Mouse (Mus musculus) stomach, embryonic 16.5 days (tissue): ENCODE data around the gene Frmd4b. TPM values are rescaled to one million over a fixed set of nuclear protein-coding genes. Genes with fewer than 3 reads are reported as not detected.

Experiments used
- ATAC-seq: fragments of 200-750 bp; cut with Nextera tagmentation; 2 replicates; pipeline ENCODE4 v1.8.0; 2017; ENCODE audit warnings: moderate number of reproducible peaks, moderate TSS enrichment; ENCODE audit not compliant: insufficient read depth, low FRiP score
- H3K27ac ChIP-seq: fragments of 300-500 bp; sonication (generic); 2 replicates; pipeline ENCODE4 v1.5.1; 2014; ENCODE audit warnings: low read length
- H3K27me3 ChIP-seq: fragments of 300-500 bp; sonication (generic); 2 replicates; pipeline ENCODE4 v1.6.1; 2014; ENCODE audit warnings: low read length, control low read depth, mixed read lengths; ENCODE audit not compliant: control insufficient read depth, insufficient read depth
- H3K36me3 ChIP-seq: fragments of 300-500 bp; sonication (generic); 2 replicates; pipeline ENCODE4 v1.6.1; 2014; ENCODE audit warnings: low read length; ENCODE audit not compliant: control insufficient read depth, insufficient read depth
- H3K4me1 ChIP-seq: fragments of 300-500 bp; sonication (generic); 2 replicates; pipeline ENCODE4 v1.6.1; 2014; ENCODE audit warnings: low read length, control low read depth, mixed read lengths; ENCODE audit not compliant: control insufficient read depth, insufficient read depth
- H3K4me2 ChIP-seq: fragments of 300-500 bp; sonication (generic); 2 replicates; pipeline ENCODE4 v1.6.1; 2014; ENCODE audit warnings: low read depth, low read length, mixed read lengths
- H3K4me3 ChIP-seq: fragments of 300-500 bp; sonication (generic); replicated peaks from 2 replicates; pipeline ENCODE4 v1.5.1; 2014; ENCODE audit warnings: mild to moderate bottlenecking, low read length
- H3K9ac ChIP-seq: fragments of 300-500 bp; sonication (generic); 2 replicates; pipeline ENCODE4 v1.6.1; 2014; ENCODE audit warnings: low read length
- H3K9me3 ChIP-seq: fragments of 300-500 bp; sonication (generic); replicated peaks from 2 replicates; pipeline ENCODE4 v1.6.1; 2016; ENCODE audit warnings: low read length, control low read depth; ENCODE audit not compliant: control insufficient read depth
- WGBS: fragments of 180-500 bp; shearing (Covaris S2); extraction: QIAGEN DNeasy Blood & Tissue Kit; methylation state at CpG from one replicate; pipeline ENCODE4 v1.1.7; 2014; 5-methylcytosine and 5-hydroxymethylcytosine counted together
- polyA plus RNA-seq: library from polyadenylated mRNA; unstranded; fragments of >200 nt; fragmentation: Nextera tagmentation; extraction: Ambion mirVana; gene quantifications from 2 replicates; pipeline ENCODE4 v1.2.1, GENCODE M21; 2015

Gene Frmd4b
- polyA plus RNA-seq, 1 experiment from 2014 or later = 17.5 TPM

DNA sequence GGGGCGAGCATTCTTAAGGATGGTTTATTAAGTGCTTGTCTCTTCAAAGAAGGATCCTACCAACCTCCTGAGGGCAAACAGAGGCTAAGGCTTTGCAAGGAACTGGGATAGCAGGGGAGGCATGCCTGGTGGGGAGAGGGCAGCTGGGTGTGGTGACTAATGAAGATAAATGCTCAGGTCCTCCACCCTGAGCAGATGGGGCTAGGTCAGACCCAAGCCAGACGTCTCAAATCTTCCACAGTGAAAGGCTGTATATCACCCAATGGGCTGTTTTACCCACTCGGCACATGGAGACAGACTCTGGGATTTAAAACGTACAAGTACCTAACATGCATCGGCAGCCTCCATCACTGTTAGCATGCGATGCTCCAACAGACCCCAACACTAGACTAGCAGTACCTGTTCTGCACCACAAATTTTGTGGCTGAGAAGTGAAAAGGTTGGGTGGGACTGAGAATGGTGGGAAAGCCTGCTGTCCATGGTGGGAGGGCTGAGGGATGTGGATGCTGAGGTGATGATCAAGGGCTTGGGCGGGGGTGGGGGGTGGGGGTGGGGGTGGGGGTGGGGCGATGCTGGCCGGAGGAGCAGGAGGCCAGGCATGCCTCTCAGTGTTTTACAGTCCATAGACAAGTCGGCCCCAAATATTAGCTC lies 214.4 kb downstream of the Frmd4b start:
- no peak for ATAC-seq

GRCm38 (mm10) chr6:97400446-97400845 lies 216.9 kb downstream of the Frmd4b start:
- no peak overlapping the region for H3K27ac ChIP-seq
- peaks cover 13% of the 10 kb centered on the region for H3K4me1 ChIP-seq
- H3K36me3 ChIP-seq = no peaks in the 10 kb centered on the region
- H3K4me2 ChIP-seq = no peak overlapping the region
- WGBS = 92% methylated on average over 6 of the region's 6 CpGs
- H3K9me3 ChIP-seq = no peaks in the 10 kb centered on the region
- no peak overlapping the region for H3K9ac ChIP-seq
- no peaks in the 10 kb centered on the region for H3K27me3 ChIP-seq
- no peak overlapping the region for H3K4me3 ChIP-seq
- ATAC-seq = no peak

More for the DNA sequence above, 214.4 kb downstream of the Frmd4b start:
- WGBS = 50% methylated on average over 10 of the region's 10 CpGs
- Histone ChIP-seq H3K4me2 (no peak overlapping the region), H3K27me3 (no peaks in the 10 kb centered on the region), H3K36me3 (no peaks in the 10 kb centered on the region), H3K27ac (no peak overlapping the region), H3K9me3 (no peaks in the 10 kb centered on the region), H3K9ac (no peak overlapping the region), H3K4me1 (no peaks in the 10 kb centered on the region), H3K4me3 (no peak overlapping the region)

GRCm38 (mm10) chr6:97397935-97398334 lies 219.4 kb downstream of the Frmd4b start:
- Histone ChIP-seq H3K9me3 (no peaks in the 10 kb centered on the region), H3K4me3 (no peak overlapping the region), H3K4me2 (no peak overlapping the region), H3K27me3 (no peaks in the 10 kb centered on the region), H3K27ac (no peak overlapping the region), H3K36me3 (no peaks in the 10 kb centered on the region), H3K9ac (no peak overlapping the region), H3K4me1 (peaks cover 17% of the 10 kb centered on the region)
- 81% methylated on average over 4 of the region's 4 CpGs for WGBS
- ATAC-seq = no peak

GRCm38 (mm10) chr6:97396957-97397354 lies 220.4 kb downstream of the Frmd4b start:
- H3K4me2 ChIP-seq = no peak overlapping the region
- no peaks in the 10 kb centered on the region for H3K9me3 ChIP-seq
- no peak for ATAC-seq
- no peak overlapping the region for H3K4me3 ChIP-seq
- no peaks in the 10 kb centered on the region for H3K36me3 ChIP-seq
- no peaks in the 10 kb centered on the region for H3K27me3 ChIP-seq
- WGBS = 68% methylated on average over 3 of the region's 3 CpGs
- no peak overlapping the region for H3K9ac ChIP-seq
- peaks cover 17% of the 10 kb centered on the region for H3K4me1 ChIP-seq
- no peak overlapping the region for H3K27ac ChIP-seq

DNA sequence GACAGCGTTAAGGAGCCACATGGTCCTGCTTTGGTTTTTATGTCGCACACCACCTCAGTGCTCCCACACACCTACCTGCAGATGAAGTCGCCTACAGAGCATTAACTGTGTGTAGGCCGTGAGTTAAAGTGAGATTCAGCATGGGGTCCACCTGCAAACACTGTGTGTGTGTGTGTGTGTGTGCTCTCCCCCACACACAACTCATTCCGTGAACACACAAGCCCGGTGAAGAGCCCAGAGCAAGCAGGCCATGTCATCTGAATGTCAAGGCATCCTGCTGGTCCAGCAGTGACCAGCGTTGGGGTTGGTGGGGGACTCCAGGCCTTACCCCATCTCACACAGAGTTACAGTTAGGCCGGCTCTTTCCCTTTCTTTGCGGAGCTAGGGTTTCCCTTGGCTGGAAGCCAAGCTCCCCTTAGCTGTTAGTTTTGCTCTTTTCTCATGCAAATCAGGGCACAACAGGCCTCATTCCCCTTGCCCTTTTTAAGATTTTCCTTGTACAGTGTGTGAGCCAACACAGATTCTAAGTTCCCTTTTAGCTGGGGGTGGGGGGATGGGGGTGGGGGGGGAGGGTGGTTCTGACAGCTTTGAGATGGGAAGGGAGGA lies 220.9 kb downstream of the Frmd4b start:
- H3K4me2 ChIP-seq = no peak overlapping the region
- H3K4me1 ChIP-seq = peaks cover 17% of the 10 kb centered on the region
- WGBS = 36% methylated on average over 9 of the region's 9 CpGs
- H3K9me3 ChIP-seq = no peaks in the 10 kb centered on the region
- 0 out of 2 replicates have a peak overlapping the region, but pooled peaks have one; percentile 16 for H3K27ac ChIP-seq
- peak overlapping the region; percentile 29; the same call in 1 of the 2 replicates for H3K9ac ChIP-seq
- no peaks in the 10 kb centered on the region for H3K36me3 ChIP-seq
- ATAC-seq = peak; percentile 56; the same call in 1 of the 2 replicates
- no peaks in the 10 kb centered on the region for H3K27me3 ChIP-seq
- H3K4me3 ChIP-seq = no peak overlapping the region

DNA sequence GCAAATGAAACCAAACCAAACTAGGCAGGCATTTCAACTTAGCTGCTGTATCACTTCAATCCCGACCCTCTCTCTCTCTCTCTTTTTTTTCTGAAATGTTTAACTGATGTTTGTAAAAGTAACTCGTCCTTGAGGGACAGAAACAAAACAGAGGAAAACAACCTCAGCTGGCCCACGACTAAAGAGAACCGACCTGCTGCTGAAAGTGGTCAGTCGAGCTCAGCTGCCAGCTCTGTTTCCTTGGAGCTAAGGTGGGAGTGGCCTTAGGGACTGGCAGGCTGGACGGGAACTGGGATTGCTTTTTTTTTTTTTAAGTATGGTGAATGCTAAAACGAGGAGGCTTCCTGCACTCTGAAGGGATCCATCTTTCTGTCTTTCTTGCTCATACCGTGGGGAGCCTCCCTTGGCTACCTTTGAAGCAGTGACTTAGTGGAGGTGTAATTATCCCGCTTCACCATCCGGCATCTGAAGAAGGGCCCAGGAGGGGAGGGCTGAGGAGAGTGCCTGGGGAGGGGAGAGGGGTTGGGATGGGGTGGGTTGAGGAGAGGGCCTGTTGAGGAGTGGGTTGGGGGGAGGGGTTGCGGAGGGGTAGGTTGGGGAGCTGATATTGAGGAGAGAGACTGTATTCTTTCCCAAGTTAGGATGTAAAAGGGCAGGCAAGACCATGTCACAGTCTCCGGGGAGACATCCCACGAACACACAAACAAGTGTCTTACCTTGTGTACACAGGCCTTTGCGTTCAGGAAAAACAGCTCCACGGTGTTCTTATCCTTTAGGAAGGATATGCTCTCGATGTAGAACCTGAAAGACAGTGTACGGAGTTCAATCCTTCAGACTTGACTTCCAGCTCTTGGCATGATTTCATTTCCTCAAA lies 221.6 kb downstream of the Frmd4b start:
- no peaks in the 10 kb centered on the region for H3K9me3 ChIP-seq
- WGBS = 27% methylated on average over 17 of the region's 17 CpGs
- peak overlapping the region; percentile 16; the same call in 1 of the 2 replicates for H3K27ac ChIP-seq
- 0 out of 2 replicates have a peak overlapping the region, but pooled peaks have one; percentile 5 for H3K4me3 ChIP-seq
- peak overlapping the region; percentile 9; the same call in 1 of the 2 replicates for H3K9ac ChIP-seq
- ATAC-seq = peak; percentile 72; the same call in 1 of the 2 replicates
- H3K4me2 ChIP-seq = peak overlapping the region; percentile 28; the same call in 1 of the 2 replicates
- H3K27me3 ChIP-seq = no peaks in the 10 kb centered on the region
- H3K36me3 ChIP-seq = no peaks in the 10 kb centered on the region
- H3K4me1 ChIP-seq = peaks cover 17% of the 10 kb centered on the region

DNA sequence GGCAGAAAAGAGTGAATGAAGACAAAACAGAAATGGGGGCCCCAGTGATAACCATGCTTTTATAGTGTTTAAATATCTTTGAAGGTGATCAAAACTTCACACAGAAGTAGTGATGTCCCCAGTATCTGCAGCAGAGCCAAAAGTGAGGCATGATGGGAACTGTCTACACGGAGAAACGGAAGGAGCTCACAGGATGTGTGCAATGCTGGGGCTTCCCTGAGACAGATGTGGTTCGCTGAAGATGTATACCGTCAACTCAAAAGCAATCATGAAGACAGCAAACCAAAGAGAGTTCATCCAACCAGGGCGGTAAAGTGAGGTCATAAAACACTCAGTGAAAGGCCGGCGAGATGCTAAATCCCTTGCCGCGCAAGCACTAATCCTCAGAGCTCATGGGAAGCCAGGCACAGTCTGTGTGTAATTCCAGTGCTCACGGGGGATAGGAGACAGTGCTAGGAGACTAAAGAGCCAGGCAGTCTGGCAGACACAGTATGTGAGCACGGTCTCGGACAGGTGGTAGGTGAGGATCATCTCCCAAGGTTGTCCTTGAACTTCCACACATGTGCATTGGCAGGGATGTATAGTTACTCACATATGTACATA lies 222.8 kb downstream of the Frmd4b start:
- Histone ChIP-seq H3K4me3 (no peak overlapping the region), H3K27ac (no peak overlapping the region), H3K36me3 (no peaks in the 10 kb centered on the region), H3K9ac (no peak overlapping the region), H3K4me2 (no peak overlapping the region), H3K9me3 (no peaks in the 10 kb centered on the region), H3K27me3 (no peaks in the 10 kb centered on the region), H3K4me1 (peaks cover 17% of the 10 kb centered on the region)
- WGBS = 49% methylated on average over 12 of the region's 12 CpGs
- ATAC-seq = no peak

DNA sequence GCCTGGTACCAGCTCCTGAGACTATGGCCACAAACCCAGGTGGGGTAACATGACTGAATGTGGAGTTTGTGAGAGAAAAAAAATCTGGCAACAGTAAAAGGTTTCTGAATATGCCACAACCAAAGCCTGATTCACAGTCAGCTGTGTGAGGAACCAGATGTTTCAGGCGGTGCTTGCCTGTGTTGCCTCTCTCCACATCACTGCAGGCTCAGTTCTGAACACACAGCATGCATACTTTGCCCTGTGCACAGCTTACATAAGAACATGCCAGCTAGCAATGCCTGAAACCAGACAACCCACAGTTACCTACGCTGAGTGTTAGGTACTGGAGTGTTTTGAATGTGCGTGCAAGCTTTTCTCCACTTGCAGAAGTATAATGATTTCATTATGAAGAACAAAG lies 224.4 kb downstream of the Frmd4b start:
- 93% methylated on average over 3 of the region's 3 CpGs for WGBS
- no peak for ATAC-seq

More for the DNA sequence above, 224.4 kb downstream of the Frmd4b start:
- no peaks in the 10 kb centered on the region for H3K27me3 ChIP-seq
- no peak overlapping the region for H3K4me2 ChIP-seq
- no peak overlapping the region for H3K27ac ChIP-seq
- no peaks in the 10 kb centered on the region for H3K36me3 ChIP-seq
- no peak overlapping the region for H3K9ac ChIP-seq
- no peaks in the 10 kb centered on the region for H3K9me3 ChIP-seq
- peaks cover 17% of the 10 kb centered on the region for H3K4me1 ChIP-seq
- no peak overlapping the region for H3K4me3 ChIP-seq
